Mouse (Mus musculus) ES-Bruce4 (cell line): ENCODE results near the gene Pakap.

Experiments used
- CTCF ChIP-seq: IDR thresholded peaks from one replicate; pipeline ENCODE4 v1.8.1; 2011; ENCODE audit warnings: low read depth, low read length
- EP300 ChIP-seq: IDR thresholded peaks from 2 replicates; pipeline ENCODE4 v1.6.1; 2011; ENCODE audit warnings: low read depth, low read length; ENCODE audit not compliant: insufficient read depth
- POLR2A ChIP-seq: IDR thresholded peaks from one replicate; pipeline ENCODE4 v1.8.1; 2011; ENCODE audit warnings: low read length; ENCODE audit not compliant: insufficient read depth

- no peak for TF ChIP-seq EP300
- TF ChIP-seq CTCF: no peak
- TF ChIP-seq POLR2A: no peak
These were observed 109.9 kb downstream of the Pakap start for GRCm38 (mm10) chr4:57677916-57678315.
